Mouse (Mus musculus) G1E (cell line): ENCODE results near the gene Lrp4.

ENCODE experiments used
- CTCF ChIP-seq: IDR thresholded peaks from 2 replicates; pipeline ENCODE4 v1.5.1; 2012; ENCODE audit warnings: low read depth, low read length, inconsistent platforms, mixed read lengths
- GATA1 ChIP-seq: IDR thresholded peaks from 2 replicates; pipeline ENCODE4 v1.6.1; 2012; ENCODE audit warnings: borderline replicate concordance, low read length, inconsistent platforms, mixed read lengths
- POLR2AphosphoS5 ChIP-seq: IDR thresholded peaks from 2 replicates; pipeline ENCODE4 v1.6.1; 2012; ENCODE audit warnings: low read depth, low read length, inconsistent platforms; ENCODE audit not compliant: insufficient replicate concordance

DNA sequence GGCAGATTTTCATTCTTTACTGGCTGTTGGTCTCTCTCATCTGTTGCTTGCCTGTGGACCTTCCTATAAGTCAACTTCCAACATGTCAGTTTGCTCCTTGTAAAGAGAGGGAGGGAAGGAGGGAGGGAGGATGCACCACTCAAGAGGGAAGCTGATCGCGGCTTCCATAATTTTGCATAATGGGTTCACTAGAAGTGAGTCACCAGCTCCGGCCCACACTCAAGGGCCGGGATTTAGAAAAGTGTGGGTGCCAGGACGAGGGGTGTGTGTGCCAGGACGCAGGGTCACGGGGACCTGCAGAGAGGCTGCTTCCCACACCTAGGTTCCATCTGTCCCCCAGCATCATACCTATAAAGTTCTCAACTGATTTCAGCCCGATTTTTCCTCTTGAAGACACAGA, 50.8 kb downstream of the Lrp4 start:
- TF ChIP-seq GATA1 (no peak), CTCF (no peak), POLR2AphosphoS5 (no peak)
